Mouse (Mus musculus): ENCODE measurements around the gene Nipa2. TPM values are rescaled to one million over a fixed set of nuclear protein-coding genes. Genes with fewer than 3 reads are reported as not detected.

The Nipa2 gene
- total and polyA plus RNA-seq, 3 experiments = 26.3 to 28.6 TPM; not detected in 1

DNA sequence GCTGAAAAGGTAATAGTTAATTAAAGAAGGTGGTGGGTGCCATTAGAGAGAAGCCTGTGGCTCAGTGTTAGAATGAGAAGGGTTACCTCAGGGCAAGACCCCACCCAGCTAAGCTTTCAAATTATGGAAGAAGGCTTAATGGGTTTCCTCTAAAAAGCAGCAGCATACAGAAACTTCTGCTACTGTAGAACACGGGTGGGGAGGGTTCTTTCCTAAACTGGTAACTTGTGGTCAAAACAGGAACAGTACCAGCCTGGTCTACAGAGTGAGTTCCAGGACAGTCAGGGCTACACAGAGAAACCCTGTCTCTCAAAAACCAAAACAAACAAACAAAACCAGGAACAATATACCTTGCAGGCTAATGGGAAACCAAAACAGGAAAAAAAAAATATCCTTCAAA, 7.1 kb upstream of the Nipa2 start:
- Histone ChIP-seq H3K27ac (ENCODE audit: control insufficient read depth, low read depth, low read length) (peak overlapping the region; percentile 62), H3K9me3 (replicated peaks; ENCODE audit: insufficient read depth, low read length) (no peaks in the 10 kb centered on the region), H3K4me1 (ENCODE audit: control insufficient read depth in 1 of 2, insufficient read depth in 2 of 2, low read length in 2 of 2) (peaks cover 9 to 14% of the 10 kb centered on the region in 2 experiments; a peak in 2 of 4 replicates), H3K4me3 (ENCODE audit: control insufficient read depth in 1 of 2, insufficient read depth in 1 of 2, low read depth in 2 of 2, low read length in 2 of 2) (no peak overlapping the region), H3K36me3 (ENCODE audit: control insufficient read depth in 1 of 2, insufficient read depth in 2 of 2, low read length in 2 of 2) (peaks cover 0 to 8% of the 10 kb centered on the region in 2 experiments; a peak in 3 of 4 replicates), H3K79me2 (ENCODE audit: control insufficient read depth, insufficient read depth, low read length, poor library complexity) (no peaks in the 10 kb centered on the region; the same call in 1 of the 2 replicates), H3K27me3 (ENCODE audit: control insufficient read depth in 1 of 2, insufficient read depth in 2 of 2, low read length in 2 of 2) (no peaks in the 10 kb centered on the region), H3K9ac (ENCODE audit: control insufficient read depth, low read depth, low read length, poor library complexity, severe bottlenecking) (peak overlapping the region; percentile 27)
- DNase-seq (ENCODE audit: low read depth, low spot score) = peak; percentile 43
- TF ChIP-seq ZNF384 (IDR thresholded peaks at IDR 0.05; ENCODE audit: low read depth, low read length) = no peak
- TF ChIP-seq MXI1 (IDR thresholded peaks at IDR 0.05; ENCODE audit: low read depth, low read length) = no peak
- no peak for TF ChIP-seq MEF2A (IDR thresholded peaks at IDR 0.05; ENCODE audit: extremely low read depth, insufficient replicate concordance, low read depth, low read length, poor library complexity, severe bottlenecking)
- TF ChIP-seq POLR2AphosphoS2 (IDR thresholded peaks at IDR 0.05; ENCODE audit: low read length) = no peak
- TF ChIP-seq CHD1 (IDR thresholded peaks at IDR 0.05; ENCODE audit: low read depth, low read length) = no peak
- no peak for TF ChIP-seq GATA1 (IDR thresholded peaks at IDR 0.05; ENCODE audit: low read depth, low read length)
- TF ChIP-seq MAX (IDR thresholded peaks at IDR 0.05; ENCODE audit: low read length) = no peak
- no peak for TF ChIP-seq KAT2A (conservative IDR thresholded peaks at IDR 0.05; ENCODE audit: low read depth, low read length)
- TF ChIP-seq NELFE (IDR thresholded peaks at IDR 0.05; ENCODE audit: low read depth, low read length) = no peak
- no peak for TF ChIP-seq MYC (IDR thresholded peaks at IDR 0.05; ENCODE audit: low read depth, low read length)
- no peak for TF ChIP-seq GABPA (IDR thresholded peaks at IDR 0.05; ENCODE audit: low read depth, low read length)
- TF ChIP-seq USF1 (IDR thresholded peaks at IDR 0.05; ENCODE audit: low read depth, low read length) = no peak
- no peak for TF ChIP-seq MYB (IDR thresholded peaks at IDR 0.05; ENCODE audit: low read depth, low read length)
- TF ChIP-seq RCOR1 (IDR thresholded peaks at IDR 0.05; ENCODE audit: low read depth, low read length) = no peak
- TF ChIP-seq HCFC1 (IDR thresholded peaks at IDR 0.05; ENCODE audit: low read depth, low read length) = no peak
- TF ChIP-seq MAFK (IDR thresholded peaks at IDR 0.05; ENCODE audit: borderline replicate concordance, low read depth, low read length) = no peak
- TF ChIP-seq UBTF (IDR thresholded peaks at IDR 0.05; ENCODE audit: borderline replicate concordance, insufficient read depth, low read depth, low read length) = no peak
- no peak for TF ChIP-seq NRF1 (IDR thresholded peaks at IDR 0.05; ENCODE audit: insufficient read depth, low read depth, low read length, poor library complexity, severe bottlenecking)
- TF ChIP-seq SIN3A (IDR thresholded peaks at IDR 0.05; ENCODE audit: low read length) = no peak

DNA sequence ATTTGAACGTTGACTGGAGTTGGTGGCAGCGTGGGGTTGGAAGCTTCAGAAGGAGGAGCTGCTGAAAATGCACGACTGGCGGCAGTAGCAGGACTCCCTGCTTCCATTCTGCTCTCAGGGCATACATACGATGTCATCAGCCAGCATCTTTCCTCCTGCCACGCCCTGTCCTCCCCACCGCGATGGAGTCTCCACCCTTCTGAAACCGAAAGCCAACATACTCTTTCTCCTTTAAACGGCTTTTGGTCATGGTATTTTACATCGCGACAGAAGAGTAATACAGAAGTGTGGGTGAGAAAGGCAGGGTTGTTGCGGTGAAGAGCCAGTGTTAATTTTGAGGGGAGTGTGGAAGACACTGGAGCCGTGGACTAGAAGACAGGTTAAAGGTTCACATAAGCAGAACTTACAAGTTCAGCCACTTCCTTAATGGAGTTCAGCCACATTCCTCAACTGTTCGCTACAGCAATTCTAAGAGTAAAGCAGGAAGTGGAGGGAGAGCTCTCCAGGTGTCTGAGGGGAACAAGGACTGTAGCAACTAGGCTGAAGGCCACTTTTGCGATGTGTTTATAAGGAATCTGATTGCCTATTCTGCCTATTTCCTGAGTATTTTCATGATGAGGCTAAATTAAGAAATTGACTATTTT, 6.1 kb upstream of the Nipa2 start:
- H3K9ac ChIP-seq (ENCODE audit: control insufficient read depth, low read depth, low read length, poor library complexity, severe bottlenecking) = peak overlapping the region; percentile 84
- peak overlapping the region; percentile 95 for H3K27ac ChIP-seq (ENCODE audit: control insufficient read depth, low read depth, low read length)
- TF ChIP-seq MAX (IDR thresholded peaks at IDR 0.05; ENCODE audit: low read length) (peak; percentile 56; the same call in 1 of the 2 replicates), MYB (IDR thresholded peaks at IDR 0.05; ENCODE audit: low read depth, low read length) (no peak), CTCF (IDR thresholded peaks at IDR 0.05 in 2 of 3, conservative IDR thresholded peaks at IDR 0.05 in 1 of 3; ENCODE audit: control insufficient read depth in 1 of 3, insufficient read depth in 1 of 3, low read depth in 2 of 3, low read length in 3 of 3, poor library complexity in 1 of 3, severe bottlenecking in 1 of 3) (no peak), EP300 (IDR thresholded peaks at IDR 0.05; ENCODE audit: low read depth in 1 of 2, low read length in 2 of 2) (peak in 1 of 2 experiments; percentile 47; a peak in 2 of 4 replicates), POLR2A (IDR thresholded peaks at IDR 0.05; ENCODE audit: control insufficient read depth in 1 of 2, insufficient read depth in 1 of 2, low read depth in 1 of 2, low read length in 2 of 2, poor library complexity in 1 of 2) (peak; percentile 30 to 50; a peak in 2 of 4 replicates), ZMIZ1 (IDR thresholded peaks at IDR 0.05; ENCODE audit: low read depth, low read length) (no peak; the same call in 1 of the 2 replicates), ELF1 (IDR thresholded peaks at IDR 0.05; ENCODE audit: low read depth, low read length) (peak; percentile 79), RAD21 (IDR thresholded peaks at IDR 0.05; ENCODE audit: low read depth, low read length) (no peak), SIN3A (IDR thresholded peaks at IDR 0.05; ENCODE audit: low read length) (peak; percentile 49; the same call in 1 of the 2 replicates), HCFC1 (IDR thresholded peaks at IDR 0.05; ENCODE audit: low read depth, low read length) (no peak), MYC (IDR thresholded peaks at IDR 0.05; ENCODE audit: low read depth, low read length) (peak; percentile 39; the same call in 1 of the 2 replicates), ZC3H11A (IDR thresholded peaks at IDR 0.05; ENCODE audit: low read depth, low read length) (no peak), RCOR1 (IDR thresholded peaks at IDR 0.05; ENCODE audit: low read depth, low read length) (peak; percentile 25; the same call in 1 of the 2 replicates), USF2 (IDR thresholded peaks at IDR 0.05; ENCODE audit: borderline replicate concordance in 1 of 2, insufficient read depth in 1 of 2, low read depth in 1 of 2, low read length in 2 of 2) (no peak), ETS1 (IDR thresholded peaks at IDR 0.05; ENCODE audit: low read depth, low read length) (peak; percentile 42), MAZ (IDR thresholded peaks at IDR 0.05; ENCODE audit: low read depth, low read length) (peak; percentile 47; the same call in 1 of the 2 replicates)

More for the DNA sequence above, 6.1 kb upstream of the Nipa2 start:
- DNase-seq (ENCODE audit: low read depth, low spot score) = peak; percentile 87
- H3K4me3 ChIP-seq (ENCODE audit: control insufficient read depth in 1 of 2, insufficient read depth in 1 of 2, low read depth in 2 of 2, low read length in 2 of 2) = peak overlapping the region; percentile 63 to 81
- peaks cover 0 to 8% of the 10 kb centered on the region in 2 experiments; a peak in 2 of 4 replicates for H3K36me3 ChIP-seq (ENCODE audit: control insufficient read depth in 1 of 2, insufficient read depth in 2 of 2, low read length in 2 of 2)
- no peaks in the 10 kb centered on the region for H3K9me3 ChIP-seq (replicated peaks; ENCODE audit: insufficient read depth, low read length)
- peaks cover 13 to 14% of the 10 kb centered on the region in 2 experiments; a peak in 3 of 4 replicates for H3K4me1 ChIP-seq (ENCODE audit: control insufficient read depth in 1 of 2, insufficient read depth in 2 of 2, low read length in 2 of 2)
- H3K27me3 ChIP-seq (ENCODE audit: control insufficient read depth in 1 of 2, insufficient read depth in 2 of 2, low read length in 2 of 2) = no peaks in the 10 kb centered on the region
- no peaks in the 10 kb centered on the region; the same call in 1 of the 2 replicates for H3K79me2 ChIP-seq (ENCODE audit: control insufficient read depth, insufficient read depth, low read length, poor library complexity)
